Mouse (Mus musculus): ENCODE measurements around the gene Lce1k.
"Not testable (repeated sequence)": the region's sequence is repeated elsewhere in the genome, so short reads cannot be mapped to it uniquely, and the experiment has no call there.

Gene Lce1k

DNA sequence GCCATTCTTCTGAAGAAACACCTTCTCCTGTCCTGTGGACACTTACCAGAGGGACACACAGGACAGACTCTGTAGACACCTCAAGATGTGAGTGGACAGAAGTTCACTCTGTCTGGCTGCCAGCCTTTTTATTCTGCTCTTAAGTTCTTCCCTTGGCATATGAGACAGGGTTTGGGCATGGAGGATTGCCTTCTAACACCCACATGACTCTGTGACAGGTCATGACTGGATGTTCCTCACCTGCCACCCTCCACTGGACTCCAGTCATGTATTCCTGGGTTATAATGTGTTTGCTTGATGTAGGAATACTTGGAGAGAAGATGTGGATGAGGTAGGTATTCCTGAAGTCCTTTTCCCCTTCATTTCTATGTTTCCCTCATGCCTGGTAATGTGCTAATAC lies at the start of gene Lce1k:
Gene Lce1k (minus strand): TSS at position 101 of the 400 bp plus-strand sequence.
- no peak for DNase-seq

DNA sequence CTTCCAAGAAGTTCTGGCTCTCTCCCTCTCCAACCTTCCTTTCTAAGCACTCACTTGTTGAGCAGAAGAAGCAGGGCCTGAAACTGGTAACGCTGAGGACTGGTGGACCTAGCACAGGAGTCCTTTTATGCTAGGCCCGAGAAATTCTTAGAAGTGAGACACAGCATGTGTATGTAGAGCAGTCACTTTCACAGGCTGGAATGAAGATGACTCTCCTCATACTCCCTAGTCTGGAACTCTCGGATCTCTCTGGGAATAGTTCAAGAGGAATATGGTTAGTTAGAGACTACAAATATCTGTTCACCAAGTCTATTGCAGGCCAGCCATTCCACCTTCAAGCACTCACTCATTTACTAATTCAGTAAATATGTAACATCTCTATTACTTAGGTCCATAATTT lies 43.5 kb upstream of the Lce1k start, which contains the start of gene Lce1l:
Gene Lce1l (minus strand): TSS at position 101 of the 400 bp plus-strand sequence.
- DNase-seq = no peak

DNA sequence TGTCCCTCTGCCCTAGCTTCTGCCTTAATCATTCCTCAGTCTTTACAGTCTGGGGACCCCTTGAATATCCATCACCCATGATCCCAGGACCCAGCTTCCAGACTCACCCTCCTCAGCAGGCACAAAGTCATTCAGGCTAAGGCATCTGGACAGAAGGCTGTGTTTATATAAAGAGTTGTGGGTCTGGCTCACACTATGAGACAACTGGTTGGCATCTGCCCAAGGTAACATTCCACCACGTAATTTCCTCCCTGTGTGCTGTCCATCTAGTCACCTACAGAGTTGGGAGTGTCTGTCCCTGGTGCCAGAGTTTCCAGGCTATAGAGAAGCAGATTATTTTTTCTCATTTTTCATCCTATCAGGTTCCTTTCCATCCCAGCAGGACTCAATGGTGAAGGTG lies 19.4 kb upstream of the Lce1k start, which contains the start of gene Kprp:
Gene Kprp (minus strand): TSS at position 140 of the 400 bp plus-strand sequence.
- DNase-seq = no peak

DNA sequence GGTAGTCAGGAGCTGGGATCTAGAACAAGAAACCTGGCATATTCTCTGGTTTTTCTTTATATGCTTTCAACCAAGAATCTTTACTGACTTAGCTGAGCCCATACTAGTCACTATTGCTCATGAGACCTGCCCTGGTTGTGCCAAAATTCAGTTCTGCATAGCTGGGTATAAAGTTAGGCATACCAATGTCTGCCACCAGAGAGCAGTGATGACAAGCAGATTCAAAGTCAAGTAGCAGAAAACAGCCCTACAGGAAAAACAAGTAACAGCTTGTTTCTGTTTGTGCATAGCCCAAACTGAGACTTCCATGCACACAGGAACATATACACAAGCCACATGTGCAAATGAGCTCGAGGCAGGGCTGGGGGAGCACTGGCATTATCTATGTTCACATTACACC lies 18.1 kb upstream of the Lce1k start:
- DNase-seq = no peak

DNA sequence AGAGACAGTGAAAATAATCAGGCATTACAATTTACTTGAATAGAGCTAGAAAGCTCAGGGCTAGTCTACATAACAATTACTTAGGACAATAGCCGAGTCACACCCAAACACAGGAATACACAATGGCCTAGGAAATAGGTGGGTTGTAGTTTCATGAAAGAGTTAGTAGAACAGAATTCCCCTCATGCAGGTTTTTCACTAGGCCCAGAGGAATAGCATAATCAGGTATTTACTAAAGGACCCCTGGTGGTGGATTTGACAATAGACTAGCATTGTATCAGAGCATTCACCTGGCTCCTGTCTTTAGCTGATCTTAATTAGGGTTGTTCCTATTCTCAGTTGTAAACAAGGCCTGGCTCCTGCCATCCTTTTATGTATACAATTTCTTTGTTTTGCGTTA lies 8.3 kb upstream of the Lce1k start:
- not testable (repeated sequence) for DNase-seq

DNA sequence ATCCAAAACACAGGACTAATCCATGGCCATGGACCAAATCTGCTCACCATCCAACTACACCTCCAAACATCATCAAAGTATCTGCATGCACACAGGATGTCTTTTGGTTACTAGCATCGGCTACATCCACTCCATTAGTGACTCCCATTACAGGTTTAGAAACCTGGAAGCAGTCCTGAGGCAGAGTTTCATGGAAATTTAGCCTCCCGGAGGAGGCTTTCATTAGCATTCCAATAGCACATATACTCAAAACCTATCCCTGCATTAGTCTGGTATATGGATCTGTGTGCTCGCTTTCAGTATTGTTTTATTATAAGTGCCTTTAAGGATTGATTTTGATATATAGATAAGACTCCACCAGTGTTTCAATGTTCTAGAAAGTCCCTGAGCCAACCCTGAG lies 7.9 kb upstream of the Lce1k start:
- no peak for DNase-seq

DNA sequence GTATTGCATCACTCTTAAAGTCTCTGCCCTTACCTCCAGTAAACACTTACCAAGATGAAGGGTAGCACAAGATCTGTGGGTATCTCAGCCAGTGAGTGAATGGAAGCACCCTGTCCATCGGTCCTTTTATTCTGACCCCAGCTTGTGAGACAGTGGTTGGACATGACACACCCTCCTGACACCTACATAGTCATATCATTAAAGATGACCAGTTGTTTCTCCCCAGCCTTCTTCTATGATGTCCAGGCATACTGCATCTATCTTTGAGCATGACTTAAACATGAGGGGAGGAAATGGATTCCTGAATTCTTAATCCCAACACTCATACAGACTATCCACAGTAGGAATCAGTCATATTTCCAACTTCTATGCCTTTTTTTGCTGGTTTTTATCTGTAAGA lies 17.3 kb downstream of the Lce1k start, which contains the start of gene Lce1j:
Gene Lce1j (minus strand): TSS at position 101 of the 400 bp plus-strand sequence.
- no peak for DNase-seq

DNA sequence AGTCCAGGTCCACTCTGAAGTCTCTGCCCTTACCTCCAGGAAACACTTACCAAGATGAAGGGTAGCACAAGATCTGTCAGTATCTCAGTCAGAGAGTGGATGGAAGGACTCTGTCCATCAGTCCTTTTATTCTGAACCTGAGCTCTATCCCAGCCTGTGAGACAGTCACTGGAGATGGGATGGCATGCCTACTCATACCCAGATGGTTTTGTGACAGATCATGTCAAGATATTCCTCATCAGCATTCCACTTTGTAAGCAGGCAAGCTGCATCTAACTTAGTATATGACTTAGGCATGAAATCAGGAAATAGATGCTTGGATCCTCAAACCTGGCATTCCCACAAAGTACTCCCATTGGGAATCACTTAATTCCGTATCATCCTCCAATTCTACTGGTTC lies 28.9 kb downstream of the Lce1k start, which contains the start of gene Lce1i:
Gene Lce1i (minus strand): TSS at position 101 of the 400 bp plus-strand sequence.
- DNase-seq = no peak

DNA sequence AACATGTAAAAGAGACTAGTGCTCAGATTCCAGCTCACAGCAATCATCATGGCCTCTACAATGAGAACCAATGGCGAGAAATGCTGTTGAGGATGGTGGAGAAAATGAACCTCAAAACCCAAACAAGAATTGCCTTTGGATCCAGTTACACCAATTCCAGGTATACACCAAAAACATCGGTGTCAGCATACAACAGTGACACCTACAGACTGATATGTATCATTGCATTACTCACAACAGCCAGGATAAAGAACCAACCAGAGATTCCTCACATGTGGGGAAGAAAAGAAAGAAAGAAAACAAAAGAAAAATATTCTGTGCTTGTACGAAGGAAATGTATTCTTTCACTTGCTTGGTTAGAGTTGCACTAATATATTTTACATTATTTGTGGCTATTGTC lies 36.1 kb downstream of the Lce1k start:
- no peak for DNase-seq

DNA sequence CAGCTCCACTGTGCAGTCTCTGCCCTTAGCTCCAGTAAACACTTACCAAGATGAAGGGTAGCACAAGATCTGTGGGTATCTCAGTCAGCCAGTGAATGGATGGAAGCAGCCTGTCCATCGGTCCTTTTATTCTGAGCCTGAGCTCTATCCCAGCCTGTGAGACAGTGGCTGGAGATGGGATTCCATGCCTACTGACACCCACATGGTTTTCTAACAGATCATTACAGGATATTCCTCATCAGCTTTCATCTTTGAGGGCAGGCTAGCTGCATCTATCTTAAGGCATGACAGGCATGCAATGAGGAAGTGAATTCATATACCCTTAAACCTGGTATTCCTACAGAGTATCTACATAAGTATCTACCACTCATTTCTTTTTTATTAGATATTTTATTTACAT lies 42.7 kb downstream of the Lce1k start, which contains the start of gene Lce1h:
Gene Lce1h (minus strand): TSS at position 101 of the 400 bp plus-strand sequence.
- no peak for DNase-seq

Measured in right cerebral cortex, postnatal 25 days (tissue).